Mouse (Mus musculus) erythroblast, embryonic 14.5 days (primary cell): ENCODE results near the gene Nes.

ENCODE experiments used
- GATA1 ChIP-seq: IDR thresholded peaks from 2 replicates; pipeline ENCODE4 v1.6.1; 2012; ENCODE audit warnings: low read length, inconsistent platforms, mixed read lengths
- TAL1 ChIP-seq: IDR thresholded peaks from 3 replicates; pipeline ENCODE4 v1.6.1; 2012; ENCODE audit warnings: low read length, inconsistent platforms, mixed read lengths

DNA sequence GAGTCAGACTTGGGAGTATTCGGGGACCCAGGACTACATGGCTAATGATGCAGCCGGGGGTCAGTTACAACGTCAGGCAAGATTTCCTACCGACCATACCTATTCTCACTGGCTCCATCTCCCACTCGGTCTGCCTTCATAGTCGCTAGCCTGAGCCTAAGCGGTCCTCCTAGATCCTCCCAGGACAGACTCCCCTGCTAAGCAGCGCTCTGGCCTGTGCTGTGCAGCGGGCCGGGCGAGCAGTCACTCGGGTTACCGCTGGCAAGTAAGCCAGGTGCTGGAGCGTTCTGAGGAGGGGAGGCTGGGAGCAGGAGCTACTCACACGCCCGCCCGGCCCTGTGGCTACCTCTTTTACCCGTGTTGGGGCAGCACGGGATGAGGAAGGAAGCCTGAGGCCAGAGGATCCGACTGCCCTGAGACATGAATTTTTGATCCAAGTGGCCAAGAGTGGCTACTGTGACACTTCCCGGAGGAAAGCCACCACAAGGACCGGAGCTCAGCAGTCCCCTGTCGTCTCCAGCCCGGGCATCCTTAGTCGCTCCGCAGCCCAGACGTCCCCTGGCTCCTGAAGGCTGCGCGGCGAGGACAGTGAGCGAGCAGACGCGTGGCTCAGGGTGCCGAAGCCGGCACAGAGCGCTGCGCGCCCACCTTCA, 28.5 kb downstream of the Nes start:
- TF ChIP-seq TAL1 (no peak), GATA1 (no peak)
